Mouse (Mus musculus) adipocyte (in vitro differentiated cells): ENCODE measurements around the gene Trim34b.
"Not testable (repeated sequence)": the region's sequence is repeated elsewhere in the genome, so short reads cannot be mapped to it uniquely, and the experiment has no call there.

Experiments used
- DNase-seq: peaks from one replicate; pipeline ENCODE4 v3.0.0-alpha.2; 2016; ENCODE audit warnings: low spot score

Trim34b gene

DNA sequence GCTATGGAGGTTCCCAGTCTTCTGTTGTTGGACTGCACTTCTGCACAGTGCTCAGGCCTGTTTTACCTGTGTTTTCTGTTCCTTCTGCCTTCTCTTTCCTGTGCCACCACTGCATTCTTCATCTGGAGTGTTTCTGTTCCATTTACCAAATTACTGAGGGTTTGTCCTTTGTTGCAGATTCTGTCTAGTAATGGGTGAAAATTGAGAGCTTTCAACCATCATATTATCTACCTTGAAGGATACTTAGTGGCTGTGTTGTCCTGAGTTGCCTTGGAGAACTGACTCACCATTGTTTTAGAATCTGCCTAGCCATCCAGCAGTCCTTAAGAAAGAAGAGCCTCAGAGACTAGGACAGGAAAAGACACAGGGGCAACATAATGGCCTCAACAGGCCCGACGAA, at the start of gene Trim34b:
Gene Trim34b (plus strand): TSS at position 301 of the 400 bp plus-strand sequence.
- DNase-seq, result not testable (repeated sequence)

DNA sequence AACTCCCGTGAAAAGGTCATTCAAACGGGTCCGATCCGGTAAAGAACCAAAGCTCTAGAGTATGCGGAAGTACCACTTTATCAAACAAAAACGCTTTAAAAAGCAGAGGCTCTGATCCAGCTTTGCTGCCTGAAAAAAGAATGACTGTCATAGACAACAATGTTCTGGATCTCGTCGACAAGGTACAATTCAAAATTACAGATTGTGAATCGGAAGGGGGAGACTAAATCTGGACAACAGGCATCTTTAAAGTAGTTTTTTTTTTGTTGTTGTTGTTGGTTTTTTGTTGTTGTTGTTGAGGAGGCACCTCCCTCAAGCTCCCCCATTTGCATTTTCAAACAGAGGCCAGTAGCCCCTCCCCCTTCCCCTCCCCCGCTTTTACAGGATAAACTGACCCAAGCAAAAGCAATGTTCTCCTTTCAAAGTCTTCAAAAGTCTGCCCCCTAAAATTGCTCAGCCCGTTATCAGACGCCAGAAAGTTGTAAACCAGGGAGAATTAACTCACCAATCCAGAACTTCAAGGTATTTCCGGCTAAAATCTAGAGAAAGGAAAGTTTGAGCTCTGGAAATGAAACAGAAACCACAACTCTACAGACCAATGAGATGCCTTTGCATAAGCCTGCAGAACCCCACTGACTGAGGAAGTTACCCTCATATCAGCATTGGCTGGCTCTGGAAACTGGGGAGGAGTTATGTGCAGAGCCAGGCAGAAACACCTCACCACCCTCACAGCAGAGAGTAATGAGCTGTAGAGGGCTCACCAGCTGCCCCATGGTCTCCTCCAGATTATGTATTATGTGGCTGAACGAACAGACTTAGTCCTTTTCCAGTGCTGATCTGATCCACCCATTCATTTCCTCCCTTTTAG, 41.5 kb upstream of the Trim34b start, which contains the start of gene Trim5:
Gene Trim5 (minus strand): TSS at position 519 of the 868 bp plus-strand sequence.
- DNase-seq, result not testable (repeated sequence)

DNA sequence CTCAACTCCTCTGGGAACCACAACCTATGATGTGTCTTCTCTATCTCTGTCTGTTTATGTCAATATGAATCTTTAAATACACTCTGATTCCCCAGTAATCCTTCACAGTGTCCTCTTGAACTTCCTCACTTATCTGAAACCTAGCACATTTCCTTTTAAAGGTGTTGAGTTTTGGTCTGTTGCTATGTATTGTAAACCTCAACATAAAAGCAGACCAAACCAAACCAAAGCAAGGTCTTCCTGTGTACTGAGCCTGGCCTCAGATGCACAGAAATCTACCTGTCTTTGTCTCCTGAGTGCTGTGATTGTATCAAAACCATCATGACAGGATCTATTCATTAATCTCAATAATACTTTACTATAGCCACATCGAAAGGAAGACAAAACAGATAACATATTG, 38.6 kb upstream of the Trim34b start:
- no peak for DNase-seq

DNA sequence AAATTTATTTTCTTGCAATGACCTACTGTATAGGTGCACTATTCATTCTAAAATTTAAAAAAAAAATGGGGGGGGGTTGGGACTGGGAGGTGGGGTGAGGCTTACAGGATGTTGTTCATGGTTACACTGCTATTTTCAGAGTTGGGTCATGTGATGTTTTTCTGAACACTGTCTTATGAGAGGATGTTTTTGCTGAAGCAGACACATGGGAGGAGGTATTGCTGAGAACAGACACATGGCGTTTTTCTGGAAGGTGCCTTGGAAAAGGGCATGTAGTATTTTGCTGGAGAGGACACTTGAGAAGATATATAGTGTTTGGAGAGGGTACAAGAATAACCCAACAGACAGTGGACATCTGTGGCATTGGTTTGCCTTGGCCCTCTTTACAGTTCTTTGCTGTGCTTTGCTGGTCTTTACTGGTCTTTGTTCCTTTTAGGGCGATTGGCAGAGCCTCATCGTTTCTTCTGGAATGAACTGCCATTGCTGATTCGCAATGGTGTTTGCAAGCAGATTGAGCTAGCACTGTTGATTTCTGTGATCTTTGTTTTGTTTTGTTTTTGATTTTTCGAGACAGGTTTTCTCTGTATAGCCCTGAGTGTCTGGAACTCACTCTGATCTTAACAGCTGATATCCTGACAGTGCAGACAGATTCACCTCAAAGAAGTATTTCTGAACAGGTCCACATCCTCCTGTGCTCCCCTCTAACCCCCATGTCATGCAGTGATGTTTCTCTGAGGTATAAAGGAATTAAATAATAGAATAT, 37.5 kb upstream of the Trim34b start:
- no peak for DNase-seq

DNA sequence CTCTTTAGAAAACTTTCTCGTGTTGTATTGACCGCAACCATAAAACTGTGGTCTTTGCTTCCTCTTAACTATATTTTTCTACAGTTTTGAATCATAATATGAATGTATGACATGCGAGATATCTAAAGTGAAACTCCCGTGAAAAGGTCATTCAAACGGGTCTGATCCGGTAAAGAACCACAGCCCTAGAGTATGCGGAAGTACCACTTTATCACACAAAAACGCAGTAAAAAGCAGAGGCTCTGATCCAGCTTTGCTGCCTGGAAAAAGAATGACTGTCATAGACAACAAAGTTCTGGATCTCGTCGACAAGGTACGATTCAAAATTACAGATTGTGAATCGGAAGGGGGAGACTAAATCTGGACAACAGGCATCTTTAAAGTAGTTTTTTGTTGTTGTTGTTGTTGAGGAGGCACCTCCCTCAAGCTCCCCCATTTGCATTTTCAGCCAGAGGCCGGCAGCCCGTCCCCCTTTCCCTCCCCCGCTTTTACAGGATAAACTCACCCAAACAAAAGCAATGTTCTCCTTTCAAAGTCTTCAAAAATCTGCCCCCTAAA, 14.4 kb upstream of the Trim34b start:
- DNase-seq, result no peak

DNA sequence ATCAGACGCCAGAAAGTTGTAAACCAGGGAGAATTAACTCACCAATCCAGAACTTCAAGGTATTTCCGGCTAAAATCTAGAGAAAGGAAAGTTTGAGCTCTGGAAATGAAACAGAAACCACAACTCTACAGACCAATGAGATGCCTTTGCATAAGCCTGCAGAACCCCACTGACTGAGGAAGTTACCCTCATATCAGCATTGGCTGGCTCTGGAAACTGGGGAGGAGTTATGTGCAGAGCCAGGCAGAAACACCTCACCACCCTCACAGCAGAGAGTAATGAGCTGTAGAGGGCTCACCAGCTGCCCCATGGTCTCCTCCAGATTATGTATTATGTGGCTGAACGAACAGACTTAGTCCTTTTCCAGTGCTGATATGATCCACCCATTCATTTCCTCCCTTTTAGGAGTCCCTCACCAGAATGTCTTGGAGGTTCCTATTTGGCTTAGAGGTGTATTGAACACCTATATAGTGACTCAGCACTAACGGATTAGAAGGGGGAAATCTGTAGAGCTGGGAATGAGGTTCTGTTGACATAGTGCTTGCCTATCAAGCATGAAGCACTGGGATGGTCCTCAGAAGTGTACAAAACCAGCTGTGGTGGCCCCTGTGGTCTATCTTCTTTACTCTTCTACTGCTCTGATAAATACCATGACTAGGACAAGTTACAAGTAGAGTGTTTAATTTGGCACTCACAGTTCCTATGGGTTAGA, 13.7 kb upstream of the Trim34b start, which contains the start of gene Trim12a:
Gene Trim12a (minus strand): TSS at position 98 of the 712 bp plus-strand sequence.
- not testable (repeated sequence) for DNase-seq

DNA sequence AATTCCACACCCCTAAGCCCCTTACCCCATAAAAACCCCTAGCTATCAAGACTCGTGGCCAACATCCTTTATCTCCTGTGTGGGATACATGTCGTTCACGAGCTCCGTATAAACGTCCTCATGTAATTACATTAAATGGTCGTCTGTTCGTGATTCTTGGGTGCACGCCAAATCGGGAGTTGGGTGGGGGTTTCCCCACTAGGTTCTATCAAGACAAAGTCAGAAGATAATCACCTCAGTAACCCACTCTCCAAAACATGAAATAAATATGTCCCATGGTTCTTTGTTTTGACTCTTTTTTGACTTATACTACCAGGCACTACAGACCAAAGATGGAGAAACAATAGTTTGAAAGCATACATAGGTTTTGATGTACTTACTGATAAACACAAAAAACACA, 7.2 kb upstream of the Trim34b start:
- no peak for DNase-seq

DNA sequence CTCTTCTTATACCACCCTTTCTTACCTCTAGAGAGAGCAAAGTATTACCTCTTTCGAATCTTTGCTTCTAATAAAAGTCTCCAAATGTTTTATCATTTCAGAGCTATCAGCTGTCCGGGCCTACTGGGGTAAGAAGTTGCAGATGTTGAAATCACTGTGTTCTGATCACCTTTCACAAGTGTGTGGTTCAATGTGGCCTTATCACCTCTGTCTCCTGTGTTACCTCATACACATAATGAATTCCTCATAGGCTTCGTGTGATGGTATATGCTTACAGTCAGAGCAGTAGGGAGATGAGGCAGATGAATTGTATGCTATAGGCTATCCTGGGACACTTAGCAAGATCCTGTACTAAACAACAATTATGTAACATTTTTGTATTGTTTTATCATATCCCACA, 6.3 kb downstream of the Trim34b start:
- DNase-seq, result not testable (repeated sequence)

DNA sequence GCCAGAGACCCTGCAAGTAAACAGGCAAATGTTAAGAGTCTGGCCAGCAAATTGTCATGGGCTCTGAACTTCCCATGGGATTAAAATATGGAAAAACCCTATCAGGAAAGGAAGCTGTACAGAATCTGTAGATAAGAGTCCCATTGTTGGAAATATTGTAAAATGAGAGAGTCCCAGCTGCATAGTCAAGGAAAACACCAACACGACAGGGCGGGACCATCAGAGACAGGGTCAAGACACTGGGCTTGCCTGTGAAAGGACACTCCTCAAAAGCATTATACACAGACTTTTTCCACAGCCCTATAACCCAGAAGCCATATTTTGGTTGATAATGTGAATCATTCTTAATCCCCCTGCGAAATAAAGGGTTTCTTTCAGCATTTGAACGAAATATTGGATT, 11.5 kb downstream of the Trim34b start:
- DNase-seq, result not testable (repeated sequence)

DNA sequence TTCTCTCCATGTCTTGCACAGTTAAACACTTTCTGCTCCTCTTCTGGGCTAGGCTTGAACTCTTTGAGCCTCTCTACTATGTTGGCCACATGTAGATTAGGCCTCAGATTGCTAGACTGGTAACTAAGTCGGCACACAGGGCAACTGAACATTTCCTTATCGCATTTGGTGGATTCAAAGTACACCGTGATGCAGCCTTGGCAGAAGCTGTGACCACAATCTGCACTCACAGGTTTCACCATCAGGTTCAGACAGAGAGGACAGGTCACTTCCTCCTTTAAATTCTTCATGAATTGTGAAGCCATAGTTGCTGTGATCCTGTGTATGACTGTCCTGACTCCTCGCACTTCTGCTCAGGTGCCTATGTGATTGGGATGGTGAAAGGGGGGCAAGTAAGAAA, 18.8 kb downstream of the Trim34b start:
- not testable (repeated sequence) for DNase-seq

DNA sequence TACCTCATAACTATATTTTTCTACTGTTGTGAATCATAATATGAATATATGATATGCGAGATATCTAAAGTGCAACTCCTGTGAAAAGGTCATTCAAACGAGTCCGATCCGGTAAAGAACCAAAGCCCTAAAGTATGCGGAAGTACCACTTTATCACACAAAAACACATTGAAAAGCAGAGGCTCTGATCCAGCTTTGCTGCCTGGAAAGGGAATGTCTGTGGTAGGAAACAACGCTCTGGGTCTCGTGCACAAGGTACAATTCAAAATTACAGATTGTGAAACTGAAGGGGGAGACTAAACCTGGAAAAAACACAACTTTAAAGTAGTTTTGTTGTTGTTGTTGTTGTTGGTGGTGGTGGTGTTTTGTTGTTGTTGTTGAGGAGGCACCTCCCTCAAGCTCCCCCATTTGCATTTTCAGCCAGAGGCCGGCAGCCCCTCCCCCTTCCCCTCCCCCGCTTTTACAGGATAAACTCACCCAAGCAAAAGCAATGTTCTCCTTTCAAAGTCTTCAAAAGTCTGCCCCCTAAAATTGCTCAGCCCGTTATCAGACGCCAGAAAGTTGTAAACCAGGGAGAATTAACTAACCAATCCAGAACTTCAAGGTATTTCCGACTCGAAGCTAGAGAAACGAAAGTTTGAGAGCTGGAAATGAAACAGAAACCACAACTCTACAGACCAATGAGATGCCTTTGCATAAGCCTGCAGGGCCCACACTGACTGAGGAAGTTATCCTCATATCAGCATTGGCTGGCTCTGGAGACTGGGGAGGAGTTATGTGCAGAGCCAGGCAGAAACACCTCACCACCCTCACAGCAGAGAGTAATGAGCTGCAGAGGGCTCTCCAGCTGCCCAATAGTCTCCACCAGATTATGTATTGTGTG, 23.7 kb downstream of the Trim34b start, which contains the start of gene Trim12c:
Gene Trim12c (minus strand): TSS at position 646 of the 883 bp plus-strand sequence.
- DNase-seq, result peak; percentile 84

DNA sequence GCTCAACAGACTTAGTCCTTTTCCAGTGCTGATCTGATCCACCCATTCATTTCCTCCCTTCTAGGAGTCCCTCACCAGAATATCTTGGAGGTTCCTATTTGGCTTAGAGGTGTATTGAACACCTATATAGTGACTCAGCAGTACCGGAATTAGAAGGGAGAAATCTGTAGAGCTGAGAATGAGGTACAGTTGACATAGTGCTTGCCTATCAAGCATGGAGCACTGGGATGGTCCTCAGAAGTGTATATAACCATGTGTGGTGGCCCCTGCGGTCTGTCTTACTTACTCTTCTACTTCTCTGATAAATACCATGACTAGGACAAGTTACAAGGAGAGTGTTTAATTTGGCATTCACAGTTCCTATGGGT, 24.3 kb downstream of the Trim34b start:
- no peak for DNase-seq

DNA sequence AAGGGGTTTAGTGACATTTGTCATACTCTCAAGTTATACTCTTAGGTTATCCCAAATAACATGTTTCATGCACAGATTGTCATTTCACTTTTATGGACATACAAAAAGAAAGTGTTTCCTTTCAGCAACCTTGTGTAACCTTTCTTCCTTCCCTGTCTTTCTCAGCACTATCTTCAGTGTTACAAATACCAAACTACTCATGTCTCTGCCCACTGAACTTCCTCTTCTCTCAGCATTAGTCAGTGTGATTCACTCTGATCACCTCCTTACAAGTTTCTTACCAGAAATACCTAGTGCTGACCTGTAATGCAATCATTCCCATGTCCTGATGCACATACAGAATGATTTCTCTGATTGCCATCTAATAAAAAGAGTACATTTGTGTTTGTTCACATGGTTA, 37.1 kb downstream of the Trim34b start:
- no peak for DNase-seq

DNA sequence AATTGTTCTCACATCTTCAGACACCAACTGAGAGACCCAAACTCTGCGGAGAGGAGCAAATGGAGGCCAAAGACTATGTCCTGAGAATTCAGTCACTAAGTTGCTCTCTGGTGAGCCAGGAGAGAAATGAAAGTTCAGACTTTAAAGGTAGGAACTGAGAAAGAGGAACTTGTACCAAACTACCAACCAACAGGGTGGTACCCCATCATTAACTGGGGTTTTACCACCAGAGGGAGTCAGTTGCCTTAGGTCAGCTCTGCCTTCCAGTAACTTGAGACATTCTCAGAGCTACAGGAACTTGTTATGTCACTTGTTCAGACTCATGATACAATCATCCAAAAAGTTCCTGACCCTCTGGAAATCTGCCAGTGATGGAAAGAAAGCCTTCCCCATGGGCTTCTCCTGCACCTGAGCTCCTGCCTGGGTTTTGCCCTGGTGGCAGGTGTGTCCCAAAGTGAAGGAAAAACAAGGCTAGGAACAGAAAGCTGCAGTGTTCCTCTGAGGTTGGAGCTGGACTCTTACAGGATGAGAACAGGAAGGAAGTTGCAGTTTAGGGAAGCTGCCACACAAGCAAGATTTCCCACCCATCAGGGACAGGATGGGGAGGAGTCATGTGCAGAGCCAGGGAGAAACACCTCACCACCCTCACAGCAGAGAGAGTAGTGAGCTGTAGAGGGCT, 40.6 kb downstream of the Trim34b start, which contains the start of gene Trim30b:
Gene Trim30b (minus strand): TSS at position 149 of the 679 bp plus-strand sequence.
- DNase-seq, result peak; percentile 7
